Mouse (Mus musculus) spleen, adult 12 weeks (tissue): ENCODE results near the gene Vmn2r29.
A peak's percentile ranks its signal among the peaks of the same experiment; 100 is the strongest.
"Not testable (repeated sequence)": the region's sequence is repeated elsewhere in the genome, so short reads cannot be mapped to it uniquely, and the experiment has no call there.

Source experiments
- DNase-seq: peaks from one replicate; pipeline ENCODE4 v3.0.0; 2022; ENCODE audit warnings: low spot score

Gene Vmn2r29

GRCm38 (mm10) chr7:7247228-7247627 is at the start of gene Vmn2r29:
TSS of gene Vmn2r29 (minus strand) at chr7:7247328.
- DNase-seq = not testable (repeated sequence)

GRCm38 (mm10) chr7:7295595-7295994 is 48.5 kb upstream of the Vmn2r29 start:
- no peak for DNase-seq

- no peak for DNase-seq
These were observed 34.3 kb upstream of the Vmn2r29 start for GRCm38 (mm10) chr7:7281383-7281782.

GRCm38 (mm10) chr7:7277966-7278567 is 30.9 kb upstream of the Vmn2r29 start, which contains the start of gene Gm45844:
TSS of gene Gm45844 (minus strand) at chr7:7278289.
- DNase-seq = peak; percentile 52

GRCm38 (mm10) chr7:7277556-7277955 is 30.4 kb upstream of the Vmn2r29 start:
- not testable (repeated sequence) for DNase-seq

- DNase-seq = peak; percentile 44
These were observed 37.6 kb downstream of the Vmn2r29 start, which contains the start of gene Zfp772 for GRCm38 (mm10) chr7:7209313-7210151. TSS of gene Zfp772 (minus strand) at chr7:7209998.

GRCm38 (mm10) chr7:7188191-7188942 is 58.8 kb downstream of the Vmn2r29 start:
- peak; percentile 45 for DNase-seq

GRCm38 (mm10) chr7:7187417-7188190 is 59.5 kb downstream of the Vmn2r29 start:
- no peak for DNase-seq

GRCm38 (mm10) chr7:7185897-7186296 is 61.2 kb downstream of the Vmn2r29 start:
- DNase-seq = no peak
